Mouse (Mus musculus) spleen, postnatal 10 days (tissue): ENCODE results near the gene Fn3krp.

Experiments used
- DNase-seq, 2 experiments: peaks; one replicate each; pipeline ENCODE4 v3.0.0; 2021 to 2022; ENCODE audit warnings: low spot score in 2 of 2

Gene Fn3krp

DNA sequence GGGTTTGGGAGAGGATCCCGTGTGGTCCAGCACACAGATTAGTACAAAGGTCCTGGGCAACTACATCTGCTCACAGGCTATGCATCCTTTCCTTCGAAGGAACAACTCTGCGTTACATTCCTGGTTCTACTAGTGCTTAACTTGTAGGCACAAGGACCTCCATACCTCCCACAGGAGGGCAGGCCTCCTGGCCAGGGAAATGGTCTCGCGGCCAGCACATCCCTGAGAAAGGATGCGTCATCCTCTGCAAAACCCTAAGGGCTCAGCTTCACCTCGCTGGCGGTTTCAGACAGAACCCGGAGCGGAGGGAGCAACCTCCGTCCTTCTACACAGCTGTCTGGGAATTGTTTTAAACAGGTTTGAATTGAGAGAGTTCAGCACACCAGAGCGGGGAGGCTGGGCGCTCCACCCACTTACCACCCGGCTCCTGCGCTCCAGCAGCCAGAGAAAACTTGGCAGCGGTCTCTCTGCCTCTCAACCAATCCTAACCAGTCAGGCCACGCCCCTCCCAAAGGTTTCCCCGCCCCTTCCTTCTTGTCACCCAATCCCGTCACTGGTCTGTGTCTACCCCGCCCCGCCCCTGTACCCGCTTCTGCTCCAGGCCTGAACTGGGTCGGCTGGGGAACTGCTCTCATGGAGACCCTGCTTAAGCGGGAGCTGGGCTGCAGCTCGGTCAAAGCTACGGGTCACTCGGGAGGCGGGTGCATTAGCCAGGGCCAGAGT lies at the start of gene Fn3krp:
TSS of gene Fn3krp (plus strand) at position 572 of the 723 bp plus-strand sequence.
- peak; percentile 99 to 100 for DNase-seq

DNA sequence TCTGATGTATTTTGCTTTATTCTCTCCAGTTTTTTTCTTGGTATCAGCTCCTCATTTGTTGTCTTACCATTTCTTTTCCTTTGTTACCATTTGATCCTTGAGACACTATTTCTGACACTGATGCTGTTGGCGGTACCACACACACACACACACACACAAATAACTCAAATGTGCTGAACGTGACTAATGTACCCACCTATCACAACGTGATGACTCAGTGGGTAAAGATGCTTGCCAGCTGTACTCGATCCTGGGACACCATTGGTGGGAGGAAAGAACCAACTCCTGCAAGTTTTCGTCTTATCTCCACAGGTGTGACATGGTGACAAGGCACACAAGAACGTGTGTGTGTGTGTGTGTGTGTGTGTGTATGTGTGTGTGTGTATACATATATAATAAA lies 47.9 kb upstream of the Fn3krp start:
- no peak for DNase-seq

DNA sequence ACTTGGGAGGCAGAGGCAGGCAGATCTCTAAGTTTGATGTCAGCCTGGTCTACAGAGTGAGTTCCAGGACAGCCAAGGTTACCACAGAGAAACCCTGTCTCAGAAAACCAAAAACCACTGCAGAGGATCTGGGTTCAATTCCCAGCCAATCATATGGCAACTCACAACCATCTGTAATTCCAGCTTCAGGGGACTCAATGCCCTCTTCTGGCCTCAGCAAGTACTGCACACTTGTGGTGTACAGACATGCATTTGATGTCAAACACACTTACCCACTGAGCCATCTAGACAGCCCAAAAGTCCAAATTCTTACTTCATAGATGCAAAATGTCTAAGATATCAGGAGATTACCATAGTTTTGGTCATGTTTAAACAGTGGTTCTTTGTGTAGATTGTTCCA lies 42.6 kb upstream of the Fn3krp start:
- no peak for DNase-seq

DNA sequence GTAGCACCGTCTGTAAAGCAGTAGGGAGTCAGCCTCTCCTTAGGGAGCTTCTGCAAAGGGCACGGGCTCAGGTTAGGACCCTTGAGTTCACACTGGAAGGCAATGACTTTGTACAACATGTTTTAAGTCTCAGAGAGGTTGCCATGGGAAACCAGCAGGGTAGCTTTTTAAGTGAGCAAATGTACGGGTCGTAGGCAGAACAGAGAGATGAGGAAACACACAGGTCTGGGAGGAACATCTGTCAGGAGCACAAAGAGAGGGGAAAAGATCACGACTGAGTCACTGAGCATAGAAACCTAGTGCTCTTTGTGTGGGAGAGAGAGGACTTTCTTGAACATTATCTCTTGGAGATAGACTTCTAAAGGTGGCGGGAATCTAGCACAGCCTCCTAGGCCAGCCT lies 40.9 kb upstream of the Fn3krp start:
- no peak for DNase-seq

DNA sequence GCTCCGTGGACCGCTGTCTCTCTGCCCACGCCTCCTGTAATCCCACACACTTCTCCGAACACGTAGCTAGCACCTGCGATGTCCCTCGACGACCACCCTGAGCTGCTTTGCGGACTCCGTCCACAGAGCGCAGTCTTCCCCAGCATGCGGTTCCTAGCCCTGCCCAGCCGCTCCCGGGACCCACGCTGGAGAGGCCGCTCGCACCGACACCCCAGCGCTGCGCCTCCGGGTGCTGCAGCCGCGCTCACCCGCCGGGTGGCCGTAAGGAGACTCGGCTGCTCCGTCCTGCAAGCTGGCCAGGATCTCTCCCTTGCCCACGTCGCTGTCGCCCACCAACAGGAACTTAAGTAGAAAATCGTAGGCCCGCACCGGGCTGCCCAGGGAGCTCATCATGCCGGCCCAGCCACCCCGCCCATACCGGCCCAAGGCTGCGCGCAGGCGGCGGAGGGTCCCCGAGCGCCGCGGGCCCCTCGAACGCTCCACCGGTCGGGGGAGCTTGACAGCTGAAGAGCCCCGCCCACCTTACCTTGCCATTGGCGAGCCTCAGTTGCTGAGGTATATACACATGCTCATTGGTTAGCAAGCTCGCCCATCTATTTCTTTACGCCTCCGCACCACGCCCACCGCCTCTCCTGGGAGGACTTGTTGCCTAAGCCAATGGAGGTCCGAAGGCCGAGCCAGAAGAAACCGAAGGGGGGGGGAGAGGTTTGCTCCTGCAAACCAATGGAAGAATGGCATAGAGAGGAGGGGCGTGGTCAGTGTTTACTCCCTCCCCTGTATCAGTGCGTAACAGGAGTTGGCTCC lies 33.2 kb upstream of the Fn3krp start, which contains the start of gene Rab40b:
TSS of gene Rab40b (minus strand) at position 502 of the 804 bp plus-strand sequence.
- peak; percentile 46 to 82 for DNase-seq

DNA sequence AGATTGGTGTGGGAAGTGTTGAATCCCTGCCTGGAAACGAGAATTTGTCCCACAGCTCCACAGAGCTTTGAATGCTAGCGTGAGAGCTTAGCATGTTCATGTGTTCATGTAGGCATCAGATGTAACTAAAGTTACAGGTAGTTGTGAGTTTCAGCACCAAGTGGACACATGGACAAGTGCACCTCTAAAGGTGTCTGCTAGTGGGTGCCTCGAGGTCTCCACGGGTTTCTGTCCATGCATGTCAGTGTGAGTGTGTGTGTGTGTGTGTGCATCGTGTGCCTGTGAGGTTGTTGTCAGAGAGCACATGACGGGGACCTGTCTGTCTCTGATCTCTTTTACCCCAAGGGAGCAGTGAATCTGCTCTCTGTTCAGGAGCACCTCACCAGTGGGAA lies 32.7 kb upstream of the Fn3krp start:
- no peak for DNase-seq

DNA sequence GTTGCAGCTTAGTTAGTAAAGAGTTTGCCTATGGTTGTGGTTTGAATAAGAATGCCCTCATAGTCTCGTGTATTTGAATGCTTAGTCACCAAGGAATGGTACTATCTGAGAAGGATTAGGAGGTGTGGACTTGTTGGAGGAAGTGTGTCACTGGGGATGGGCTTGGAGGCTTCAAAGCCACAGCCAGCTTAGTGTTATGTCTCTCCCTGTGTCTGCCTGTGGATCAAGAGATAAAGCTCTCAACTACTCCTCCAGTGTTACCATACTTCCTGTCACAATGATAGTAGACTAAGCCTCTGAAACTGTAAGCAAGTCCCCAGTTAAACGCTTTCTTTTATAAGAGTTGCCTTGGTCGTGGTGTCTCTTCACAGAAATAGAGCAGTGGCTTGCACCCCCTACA lies 30.4 kb upstream of the Fn3krp start:
- no peak for DNase-seq

DNA sequence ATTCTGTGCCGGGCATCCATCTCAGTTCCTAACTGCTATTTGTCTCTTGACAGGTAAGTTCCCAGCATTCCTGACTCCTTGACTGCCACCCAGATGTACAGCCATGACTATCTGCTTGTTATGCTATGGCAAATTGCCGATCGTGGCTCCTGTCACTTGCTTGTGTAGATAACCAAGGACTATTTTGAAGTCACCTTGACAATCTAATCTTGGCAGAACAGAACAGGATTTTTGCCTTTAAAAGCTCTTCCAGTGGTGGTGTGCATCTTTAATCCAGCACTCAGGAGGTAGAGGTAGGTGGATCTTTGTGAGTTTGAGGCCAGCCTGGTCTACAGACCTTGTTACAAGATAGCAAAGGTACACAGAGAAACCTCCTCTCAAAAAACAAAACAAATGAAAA lies 28.8 kb upstream of the Fn3krp start:
- DNase-seq: no peak

DNA sequence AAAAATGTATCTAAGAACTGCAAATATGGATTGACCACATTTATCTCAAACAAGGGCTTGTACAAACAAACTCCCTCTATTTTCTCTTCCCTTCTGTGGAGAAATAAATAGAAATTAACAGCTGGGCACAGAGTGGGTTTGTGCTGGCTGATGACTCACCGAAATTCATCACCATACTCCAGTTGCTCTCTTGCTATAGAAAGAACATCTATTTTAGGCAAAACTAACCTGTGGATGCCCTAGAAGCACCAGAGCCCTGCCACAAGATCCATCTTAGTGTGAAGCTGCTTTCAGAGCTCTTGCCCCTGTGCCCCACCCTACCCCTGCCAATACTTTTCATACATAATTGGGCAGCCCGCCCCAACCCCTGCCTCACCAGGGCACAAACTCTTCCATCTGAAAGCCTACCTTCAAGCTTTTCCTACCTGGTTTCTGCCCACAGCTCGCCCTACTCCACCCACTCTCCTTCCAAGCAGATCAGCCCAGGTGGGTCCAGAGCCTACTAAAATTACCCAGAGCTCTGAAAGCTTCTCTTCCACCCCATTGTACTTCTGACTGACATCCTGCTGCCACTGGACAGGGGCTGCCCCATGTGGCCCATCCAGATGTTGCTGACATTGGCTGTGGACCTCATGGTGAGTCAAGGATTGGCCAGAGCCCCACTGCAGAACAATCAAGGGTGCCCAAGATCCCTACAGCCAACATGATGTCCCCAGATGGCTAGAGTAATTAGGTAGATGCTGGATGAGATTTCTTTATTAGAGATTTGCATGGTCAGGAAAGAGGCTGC lies 13.6 kb upstream of the Fn3krp start:
- no peak for DNase-seq

DNA sequence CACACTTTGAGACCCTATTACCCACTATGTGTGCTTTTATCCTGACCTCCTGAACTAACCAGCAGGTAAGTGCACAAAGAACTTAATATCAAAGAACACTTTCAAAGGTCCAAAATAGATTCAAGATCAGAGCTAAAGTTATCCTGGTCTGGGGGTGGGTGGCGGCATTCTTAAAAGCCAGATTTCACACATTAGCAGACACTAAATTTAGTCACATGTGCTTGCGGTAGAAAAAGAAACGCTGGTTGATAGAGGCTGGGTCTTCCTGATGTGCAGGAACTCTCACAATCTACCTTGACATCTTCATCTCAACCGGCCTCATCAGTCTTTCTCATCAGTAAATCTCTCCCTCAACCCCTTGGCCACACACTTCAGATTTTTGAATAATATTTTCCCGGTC lies 6.4 kb upstream of the Fn3krp start:
- no peak for DNase-seq

DNA sequence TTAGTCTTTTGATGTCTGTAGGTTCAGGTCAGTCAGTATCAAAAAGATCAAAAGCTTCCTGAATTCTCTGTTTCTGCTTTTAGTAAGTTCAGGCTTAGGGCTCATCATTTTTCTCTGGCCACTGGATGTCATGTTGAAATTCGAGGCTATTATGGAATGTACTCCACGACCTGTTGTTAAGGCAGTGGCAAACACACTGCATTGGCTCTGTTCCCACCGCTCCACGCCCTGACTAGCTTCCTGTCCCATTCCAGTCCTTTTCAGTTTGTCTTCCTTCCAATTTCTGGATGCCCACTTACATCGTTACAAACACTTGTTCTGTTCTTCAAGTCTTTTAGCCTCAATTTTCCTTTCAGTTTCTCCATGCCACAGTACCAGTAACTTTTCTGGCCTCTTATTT lies 5.8 kb upstream of the Fn3krp start:
- no peak for DNase-seq

DNA sequence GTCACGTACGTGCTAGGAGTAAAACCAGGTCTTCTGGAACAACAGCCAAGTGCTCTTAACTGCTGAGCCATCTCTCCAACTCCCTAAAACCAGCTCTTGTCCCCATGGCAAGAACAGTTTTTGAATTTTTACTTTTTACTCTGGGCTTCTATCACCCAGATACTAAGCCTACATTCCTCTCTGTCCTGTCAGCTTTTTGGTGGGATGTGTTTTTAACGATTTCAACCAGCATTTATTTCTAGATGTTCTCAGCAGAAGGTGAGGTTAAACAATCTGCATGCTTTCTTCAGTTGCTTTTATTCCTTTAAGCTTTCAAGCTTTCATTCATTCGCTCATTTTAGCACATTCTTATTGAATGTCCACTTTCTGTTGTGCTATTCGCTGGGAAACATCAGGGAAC lies 3.2 kb upstream of the Fn3krp start:
- no peak for DNase-seq

DNA sequence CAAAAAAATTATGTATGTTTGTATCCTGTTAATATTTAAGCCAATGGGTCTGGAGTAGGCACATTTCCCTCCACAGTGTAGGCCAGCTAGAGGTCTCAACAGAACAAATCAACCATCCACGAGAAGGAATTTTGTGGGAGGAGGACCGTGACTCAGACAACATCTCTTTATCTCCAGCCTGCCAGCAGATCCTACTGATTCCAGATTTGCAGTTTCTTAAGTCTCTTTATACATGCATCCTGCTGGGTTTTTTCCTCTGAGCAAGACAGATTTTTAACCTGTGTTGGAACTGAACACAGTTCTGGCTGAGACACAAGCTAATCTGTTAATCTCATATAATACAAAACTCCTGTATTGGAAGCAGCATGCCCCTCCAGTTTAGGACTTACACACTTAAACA lies 2.3 kb upstream of the Fn3krp start:
- no peak for DNase-seq

DNA sequence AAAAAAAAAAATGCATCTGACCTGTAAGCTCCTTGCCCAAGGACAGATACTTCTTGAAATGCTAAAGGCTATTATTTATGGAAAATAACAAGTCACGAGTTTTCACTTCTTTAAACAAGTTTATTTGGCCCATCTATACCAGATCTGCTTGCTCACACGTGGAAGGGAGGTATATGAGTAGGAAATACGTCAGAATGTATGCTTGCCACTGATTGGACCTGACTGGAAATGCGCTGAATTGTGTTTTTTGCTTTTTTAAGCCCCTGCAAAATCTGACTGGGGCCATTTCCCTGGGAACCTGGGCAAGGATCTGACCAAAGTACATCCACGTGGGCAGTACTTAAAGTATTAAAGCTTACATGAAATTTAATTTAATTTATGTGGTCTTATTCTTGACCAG lies 822 bp upstream of the Fn3krp start:
- no peak for DNase-seq

DNA sequence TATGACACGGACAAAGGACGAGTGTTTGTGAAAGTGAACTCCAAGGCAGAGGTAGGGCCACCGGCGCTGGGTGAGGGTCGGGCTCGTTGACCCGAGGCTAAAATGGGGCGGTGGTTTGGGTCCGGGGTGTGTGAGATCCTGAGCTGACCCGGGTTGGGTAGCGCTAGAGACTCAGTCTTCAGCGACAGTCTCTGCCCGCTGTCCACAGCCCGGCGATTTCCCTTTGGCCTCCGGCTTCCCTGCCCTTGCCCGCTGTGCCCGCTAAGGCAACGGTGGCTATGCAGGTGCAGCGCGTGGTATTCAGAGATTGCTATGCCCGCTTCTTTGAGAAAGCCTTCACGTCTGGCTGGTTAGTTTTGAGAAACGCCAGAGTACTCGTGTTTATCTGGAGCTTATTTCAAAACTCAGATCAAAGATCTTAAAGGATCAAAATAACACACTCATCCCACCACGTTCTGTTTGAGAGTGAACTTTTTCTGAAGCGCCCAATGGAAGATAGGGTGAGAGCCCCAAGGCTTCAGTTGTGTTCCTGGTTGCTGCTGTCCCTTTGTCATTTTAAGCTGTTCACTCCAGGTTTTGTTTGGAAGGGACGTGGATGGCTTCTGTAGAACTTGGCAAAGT lies 462 bp downstream of the Fn3krp start:
- DNase-seq: no peak

DNA sequence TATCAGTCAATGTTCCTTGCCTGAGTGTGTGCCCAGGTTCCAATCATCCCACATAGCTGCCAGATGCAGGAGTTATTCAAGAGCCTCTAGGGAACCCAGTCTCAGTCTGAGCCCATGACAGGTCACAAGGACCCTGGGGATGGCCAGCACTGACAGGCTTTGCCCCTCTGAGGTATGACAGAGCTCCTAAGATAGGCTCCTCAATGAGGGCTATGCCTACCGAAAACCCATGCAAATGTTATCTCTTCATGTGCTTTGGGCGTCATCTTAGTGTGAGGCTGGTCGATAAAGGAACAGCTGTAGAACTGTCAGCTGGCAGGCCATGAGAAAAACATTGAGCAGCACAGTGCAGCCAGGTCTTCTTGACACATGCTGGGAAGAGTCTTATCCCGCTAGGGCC lies 12.2 kb downstream of the Fn3krp start:
- DNase-seq: peak; percentile 73 to 76

DNA sequence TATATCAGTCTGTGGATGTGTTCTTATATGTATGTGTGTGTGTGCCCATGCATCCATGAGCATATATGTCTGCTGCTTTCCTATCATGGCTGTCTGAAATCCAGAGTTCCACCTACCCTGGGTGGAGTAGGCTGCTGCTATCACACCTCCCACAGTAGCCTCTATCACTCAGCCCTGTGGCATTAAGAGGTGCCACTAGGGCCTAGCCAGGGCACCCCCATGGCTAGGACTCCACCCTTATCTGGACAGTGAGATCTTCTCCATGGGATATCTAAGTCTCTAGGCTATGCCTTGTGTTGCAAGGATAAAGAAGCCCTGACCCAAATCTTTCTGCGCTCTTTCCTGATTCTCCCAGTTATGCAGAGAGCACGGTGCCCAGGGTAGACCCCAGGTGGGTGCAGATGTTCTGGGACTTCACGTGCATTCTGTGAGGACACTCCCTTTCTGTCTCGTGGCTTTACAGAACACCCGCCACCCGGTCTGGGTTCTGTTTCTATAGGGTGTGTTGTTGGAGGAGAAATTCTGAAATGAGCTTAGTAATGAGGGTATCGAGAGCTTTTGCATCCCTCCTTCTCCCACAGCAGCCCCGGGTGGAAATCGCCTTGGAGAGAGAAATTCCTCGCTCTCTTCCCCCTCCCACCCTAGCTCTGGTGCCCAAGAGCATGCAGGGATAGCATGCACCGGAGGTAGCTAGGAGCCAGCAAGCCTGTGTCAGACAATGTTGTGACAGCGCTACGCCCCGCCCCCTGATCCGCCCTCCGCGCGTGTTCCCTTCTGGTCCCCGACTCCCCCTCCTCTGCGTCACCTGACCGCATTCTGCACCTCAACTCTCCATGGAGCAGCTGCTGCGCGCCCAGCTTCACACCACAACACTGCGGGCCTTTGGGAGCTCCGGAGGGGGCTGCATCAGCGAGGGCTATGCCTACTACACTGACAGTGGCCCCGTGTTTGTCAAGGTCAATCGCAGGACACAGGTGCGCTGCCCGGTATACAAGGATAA lies 13.3 kb downstream of the Fn3krp start, which contains the start of gene Fn3k:
TSS of gene Fn3k (plus strand) at position 758 of the 1,000 bp plus-strand sequence.
- DNase-seq: peak; percentile 87 to 94

DNA sequence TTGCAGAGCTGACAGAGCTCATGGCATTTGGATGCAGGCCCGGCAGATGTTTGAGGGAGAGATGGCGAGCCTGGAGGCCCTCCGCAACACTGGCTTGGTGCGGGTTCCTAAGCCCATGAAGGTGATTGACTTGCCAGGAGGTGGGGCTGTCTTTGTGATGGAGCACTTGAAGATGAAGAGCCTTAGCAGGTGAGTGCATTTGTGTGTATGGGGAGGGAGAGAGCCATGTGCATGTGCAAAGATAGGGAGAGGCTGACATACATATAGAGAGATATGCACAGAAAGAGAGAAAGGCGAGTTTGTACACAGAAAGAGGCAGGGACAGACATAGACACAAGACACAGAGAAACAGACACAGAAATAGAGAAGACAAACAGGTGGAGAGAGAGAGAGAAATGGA lies 16.0 kb downstream of the Fn3krp start:
- peak in 1 of 2 experiments; percentile 41 for DNase-seq

DNA sequence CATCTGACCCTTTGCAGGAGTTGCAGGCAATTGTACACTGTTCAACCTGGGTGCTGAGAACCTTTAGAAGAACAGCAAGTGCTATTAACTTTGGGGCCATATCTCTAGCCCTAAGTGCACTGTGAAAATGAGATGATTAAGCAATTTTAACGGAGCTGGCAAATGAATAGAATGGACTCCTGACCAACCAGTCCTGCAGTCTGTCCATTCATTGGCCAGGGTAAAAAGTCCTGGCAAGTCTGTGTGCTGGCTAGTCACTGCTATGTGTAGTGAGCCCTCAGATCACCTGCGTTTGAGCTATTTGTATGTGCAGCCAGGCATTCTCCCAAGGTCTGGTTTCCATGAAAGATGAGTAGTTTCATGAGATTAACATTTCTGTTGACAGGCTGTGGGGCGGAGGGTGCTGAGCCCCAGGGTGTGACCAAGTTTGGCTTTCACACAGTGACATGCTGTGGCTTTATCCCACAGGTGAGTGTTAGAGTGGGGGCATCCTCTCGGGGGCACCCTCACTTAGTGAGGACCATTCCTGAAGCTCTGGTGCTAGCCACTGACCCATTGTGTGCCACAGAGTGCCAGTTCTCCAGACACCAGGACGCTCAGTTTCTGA lies 18.6 kb downstream of the Fn3krp start:
- no peak for DNase-seq

DNA sequence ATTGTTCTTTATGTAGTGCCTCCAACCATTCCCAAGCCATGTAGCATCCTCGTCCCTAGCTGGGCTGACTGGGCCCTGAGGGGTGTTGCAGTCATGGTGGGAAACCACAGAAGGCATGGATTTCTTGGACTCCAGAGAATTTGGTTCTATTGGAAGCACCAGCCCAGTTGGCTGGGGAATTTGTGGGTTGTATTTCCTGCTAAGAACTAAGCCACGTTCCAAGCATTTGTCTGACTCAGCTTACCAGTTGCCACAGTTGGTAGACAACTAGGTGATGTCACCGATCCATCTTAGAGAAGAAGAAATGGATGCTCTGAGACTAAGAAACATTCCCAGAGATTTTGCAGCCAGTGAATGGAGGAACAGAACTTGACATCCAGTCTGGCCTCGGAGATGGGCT lies 20.5 kb downstream of the Fn3krp start:
- no peak for DNase-seq
